Mouse (Mus musculus) ES-E14 (cell line): ENCODE results near the gene Ciart. TPM values are rescaled to one million over a fixed set of nuclear protein-coding genes. Genes with fewer than 3 reads are reported as not detected.

Experiments
- DNase-seq: peaks from one replicate; pipeline ENCODE4 v3.0.0-alpha.2; 2013; ENCODE audit warnings: low read depth, low spot score
- H3K27ac ChIP-seq: 2 replicates; pipeline ENCODE4 v1.5.1; 2012; ENCODE audit warnings: low read depth, mild to moderate bottlenecking, low read length, moderate library complexity, mixed read lengths; ENCODE audit not compliant: poor library complexity, insufficient read depth, severe bottlenecking
- H3K36me3 ChIP-seq: 2 replicates; pipeline ENCODE4 v1.6.1; 2012; ENCODE audit warnings: mild to moderate bottlenecking, low read length, moderate library complexity, mixed read lengths; ENCODE audit not compliant: control insufficient read depth, poor library complexity, insufficient read depth, severe bottlenecking
- H3K4me1 ChIP-seq, 2 experiments: fragments of 150-350 bp in 1 of 2; sonication (generic) in 1 of 2; 2 replicates each; pipeline ENCODE4 v1.6.1; 2012; ENCODE audit warnings: low read length in 2 of 2, mild to moderate bottlenecking in 1 of 2, mixed read lengths in 1 of 2; ENCODE audit not compliant: control insufficient read depth in 2 of 2, insufficient read depth in 2 of 2, poor library complexity in 1 of 2
- H3K4me3 ChIP-seq, 2 experiments: fragments of 150-350 bp in 1 of 2; sonication (generic) in 1 of 2; 2 replicates each; pipeline ENCODE4 v1.5.1; 2012; ENCODE audit warnings: low read length in 2 of 2, low read depth in 1 of 2, mild to moderate bottlenecking in 1 of 2, mixed read lengths in 1 of 2; ENCODE audit not compliant: insufficient read depth in 1 of 2, poor library complexity in 1 of 2, severe bottlenecking in 1 of 2
- H3K9ac ChIP-seq: 2 replicates; pipeline ENCODE4 v1.6.1; 2012; ENCODE audit warnings: low read depth, mild to moderate bottlenecking, low read length, mixed read lengths; ENCODE audit not compliant: poor library complexity, insufficient read depth, severe bottlenecking
- H3K9me3 ChIP-seq: fragments of 150-350 bp; sonication (generic); 2 replicates; pipeline ENCODE4 v1.6.1; 2012; ENCODE audit warnings: low read depth, mild to moderate bottlenecking, low read length; ENCODE audit not compliant: control insufficient read depth, insufficient read depth
- CHD2 ChIP-seq: IDR thresholded peaks from 2 replicates; pipeline ENCODE4 v1.6.1; 2014; ENCODE audit warnings: mild to moderate bottlenecking, low read depth, low read length, inconsistent platforms
- HCFC1 ChIP-seq: IDR thresholded peaks from 2 replicates; pipeline ENCODE4 v1.6.1; 2012; ENCODE audit warnings: low read length, inconsistent platforms, borderline replicate concordance; ENCODE audit not compliant: insufficient read depth
- MAFK ChIP-seq: IDR thresholded peaks from 2 replicates; pipeline ENCODE4 v1.6.1; 2014; ENCODE audit warnings: mild to moderate bottlenecking, low read depth, low read length, inconsistent platforms; ENCODE audit not compliant: insufficient read depth
- ZC3H11A ChIP-seq: IDR thresholded peaks from 2 replicates; pipeline ENCODE4 v1.6.1; 2012; ENCODE audit warnings: low read depth, mild to moderate bottlenecking, inconsistent platforms, low read length, borderline replicate concordance
- ZNF384 ChIP-seq: IDR thresholded peaks from 2 replicates; pipeline ENCODE4 v1.6.1; 2012; ENCODE audit warnings: low read depth, low read length, inconsistent platforms
- in situ Hi-C, 2 experiments: fragments of 600-800 bp; cut with MboI; formaldehyde crosslinking; loops; one replicate each; pipeline ENCODE4 v1.15.1; 2025; ENCODE audit warnings: low sequenced_read_pairs in 2 of 2, inconsistent platforms in 1 of 2; ENCODE audit not compliant: unreplicated experiment in 2 of 2
- total RNA-seq: library from RNA; depleted of rRNA; stranded (reverse); fragments of 300-350 nt; gene quantifications from 2 replicates; pipeline ENCODE4 v1.2.3, GENCODE M21; 2012

Gene Ciart
- total RNA-seq, 1 experiment, result 8.6 TPM

GRCm38 (mm10) chr3:95882816-95883425 lies 870 bp upstream of the Ciart start:
- peak overlapping the region; percentile 46 for H3K9ac ChIP-seq
- peaks cover 2% of the 10 kb centered on the region; the same call in 1 of the 2 replicates for H3K36me3 ChIP-seq
- TF ChIP-seq HCFC1 (no peak), MAFK (no peak), CHD2 (no peak), ZNF384 (no peak)
- H3K4me3 ChIP-seq, result peak overlapping the region; percentile 39 to 46
- H3K9me3 ChIP-seq, result no peaks in the 10 kb centered on the region
- DNase-seq, result no peak
- in situ Hi-C loops, result no loop called here
- peaks cover 0 to 6% of the 10 kb centered on the region in 2 experiments; a peak in 1 of 4 replicates for H3K4me1 ChIP-seq
- no peak overlapping the region for H3K27ac ChIP-seq

DNA sequence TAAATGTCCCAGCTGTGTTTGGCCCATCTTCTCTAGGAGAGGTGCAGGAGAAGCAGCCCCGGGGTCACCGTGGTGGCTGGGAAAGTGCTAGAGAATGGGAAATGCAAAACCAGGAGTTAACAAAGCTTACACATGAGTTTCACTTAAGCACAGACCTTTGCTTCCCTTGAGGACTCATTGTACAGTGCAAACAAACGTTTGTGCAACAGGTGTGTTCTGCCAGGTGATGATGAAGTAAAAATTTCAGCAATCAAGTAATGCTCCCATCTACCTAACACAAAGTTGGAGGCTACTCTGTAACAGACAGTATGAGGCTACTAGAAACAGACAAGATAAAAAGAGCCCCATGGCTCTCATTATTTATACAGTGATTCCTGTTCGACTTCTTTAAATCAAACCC lies 3.0 kb downstream of the Ciart start:
- no peak for DNase-seq
- TF ChIP-seq MAFK, result no peak
- TF ChIP-seq ZC3H11A, result no peak
- TF ChIP-seq CHD2, result no peak
- TF ChIP-seq ZNF384, result no peak
- no peak for TF ChIP-seq HCFC1
- Histone ChIP-seq H3K36me3 (peaks cover 2% of the 10 kb centered on the region; the same call in 1 of the 2 replicates), H3K9me3 (no peaks in the 10 kb centered on the region), H3K9ac (no peak overlapping the region), H3K27ac (no peak overlapping the region), H3K4me3 (no peak overlapping the region), H3K4me1 (peaks cover 0 to 6% of the 10 kb centered on the region in 2 experiments; a peak in 1 of 4 replicates)
- in situ Hi-C loops, result loop anchor here in 1 of 2 experiments (10.0 kb wide), 1 partner anchor 176 kb away; the partner anchor contains the start of gene Vps45

DNA sequence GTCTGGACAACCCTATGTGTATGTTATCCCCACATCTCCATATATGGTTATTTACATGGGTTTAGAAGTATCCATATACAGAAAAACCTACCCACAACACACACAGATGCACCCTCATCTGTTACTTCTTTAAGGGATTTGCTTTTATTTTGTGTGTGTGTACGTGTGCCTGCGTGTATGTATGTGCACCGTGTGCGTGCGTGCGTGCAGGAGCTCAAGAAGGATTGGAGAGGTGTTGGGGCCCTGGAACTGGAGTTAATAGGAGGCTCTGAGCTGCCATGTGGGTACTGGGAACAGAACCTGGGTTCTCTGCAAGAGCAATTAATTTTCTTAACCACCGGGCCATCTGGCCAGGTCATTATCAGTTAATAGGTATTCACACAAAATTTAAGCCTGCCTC lies 10.0 kb downstream of the Ciart start:
- in situ Hi-C loops, result loop anchor here in 1 of 2 experiments (10.0 kb wide), 1 partner anchor 183 kb away; the partner anchor contains the start of gene Vps45
- peak overlapping the region; percentile 65 for H3K9ac ChIP-seq
- DNase-seq, result no peak
- H3K36me3 ChIP-seq, result peaks cover 10% of the 10 kb centered on the region; the same call in 1 of the 2 replicates
- peak overlapping the region; percentile 44 to 82 for H3K4me3 ChIP-seq
- no peak overlapping the region for H3K27ac ChIP-seq
- no peaks in the 10 kb centered on the region for H3K9me3 ChIP-seq
- H3K4me1 ChIP-seq, result peaks cover 2% of the 10 kb centered on the region in 2 experiments; a peak in 1 of 4 replicates
- TF ChIP-seq ZC3H11A (no peak), ZNF384 (no peak), HCFC1 (no peak), MAFK (no peak), CHD2 (no peak)

GRCm38 (mm10) chr3:95871392-95871867 lies 10.6 kb downstream of the Ciart start, which contains the start of gene Mrps21:
TSS of gene Mrps21 (minus strand) at chr3:95871519.
- in situ Hi-C loops, result loop anchor here in 1 of 2 experiments (10.0 kb wide), 1 partner anchor 183 kb away; the partner anchor contains the start of gene Vps45
- DNase-seq, result no peak

More at GRCm38 (mm10) chr3:95871392-95871867, 10.6 kb downstream of the Ciart start, which contains the start of gene Mrps21:
- TF ChIP-seq HCFC1, result peak; percentile 59; the same call in 1 of the 2 replicates
- TF ChIP-seq MAFK, result no peak
- no peak for TF ChIP-seq ZNF384
- TF ChIP-seq ZC3H11A, result no peak
- 0 out of 2 replicates have a peak, but pooled peaks have one; percentile 40 for TF ChIP-seq CHD2
- peak within 1 kb of the TSS; percentile 79 to 82 for H3K4me3 ChIP-seq
- H3K27ac ChIP-seq, result peak within 1 kb of the TSS; percentile 29; the same call in 1 of the 2 replicates
- no peaks in the 10 kb centered on the region for H3K9me3 ChIP-seq
- H3K4me1 ChIP-seq, result peaks cover 2% of the 10 kb centered on the region in 2 experiments; a peak in 1 of 4 replicates
- H3K36me3 ChIP-seq, result peaks cover 10% of the 10 kb centered on the region; the same call in 1 of the 2 replicates
- H3K9ac ChIP-seq, result peak within 1 kb of the TSS; percentile 84
